29 mouse cellular contexts compared by ENCODE assay signal in genomic region chr5:74846674-74847073, GRCm38 (mm10).
A peak's percentile ranks its signal among the peaks of the same experiment; 100 is the strongest.
DNase-seq lines count a peak whose midpoint lies in the region; ATAC-seq and TF ChIP-seq lines count a peak whose summit lies in the region.
"Had no signal": no experiment of that assay in that cellular context is flagged by ENCODE, and none has a peak within 500 bp of the region (broad histone marks: within the 10 kb centered on the region; RNA-seq: fewer than 3 reads in every experiment).

No protein-coding gene starts in this region.

- H3K9me3 ChIP-seq in intestine, embryonic 14.5 days (ENCODE audit: control insufficient read depth, low read length): peaks cover 5% of the 10 kb centered on the region; the same call in 1 of the 2 replicates
- no peaks in the 10 kb centered on the region for H3K9me3 ChIP-seq in intestine, embryonic 15.5 days
- H3K9me3 ChIP-seq: embryonic facial prominence, embryonic 13.5 days; heart, embryonic 15.5 days; hindbrain, embryonic 15.5 days; limb, embryonic 12.5 days; midbrain, embryonic 15.5 days had no signal

- 42% methylated on average over 5 of the region's 5 CpGs for WGBS in intestine, embryonic 14.5 days
- WGBS in intestine, embryonic 15.5 days: 51% methylated on average over 5 of the region's 5 CpGs

- H3K36me3 ChIP-seq in intestine, embryonic 14.5 days (ENCODE audit: control insufficient read depth, insufficient read depth, low read length): no peaks in the 10 kb centered on the region
- no peaks in the 10 kb centered on the region for H3K36me3 ChIP-seq in intestine, embryonic 15.5 days
- H3K36me3 ChIP-seq: embryonic facial prominence, embryonic 13.5 days; heart, embryonic 15.5 days; hindbrain, embryonic 15.5 days; limb, embryonic 12.5 days; midbrain, embryonic 15.5 days had no signal

- H3K4me1 ChIP-seq in intestine, embryonic 14.5 days (replicated peaks; ENCODE audit: control insufficient read depth, insufficient read depth, low read length): peaks cover 24% of the 10 kb centered on the region
- no peaks in the 10 kb centered on the region; the same call in 1 of the 2 replicates for H3K4me1 ChIP-seq in intestine, embryonic 15.5 days (replicated peaks)
- H3K4me1 ChIP-seq: heart, embryonic 15.5 days; hindbrain, embryonic 15.5 days; limb, embryonic 12.5 days; midbrain, embryonic 15.5 days had no signal

- H3K27ac ChIP-seq in intestine, embryonic 14.5 days (ENCODE audit: low read depth): peak overlapping the region; percentile 62; the same call in 1 of the 2 replicates
- no peak overlapping the region for H3K27ac ChIP-seq in intestine, embryonic 15.5 days
- peak overlapping the region; percentile 19; the same call in 1 of the 2 replicates for H3K27ac ChIP-seq in layer of hippocampus, adult 2 months
- H3K27ac ChIP-seq: embryonic facial prominence, embryonic 13.5 days; heart, embryonic 15.5 days; hindbrain, embryonic 15.5 days; kidney, postnatal 0 days; limb, embryonic 12.5 days; macrophage; midbrain, embryonic 15.5 days had no signal

- H3K9ac ChIP-seq in intestine, embryonic 14.5 days (ENCODE audit: low read length): no peak overlapping the region
- H3K9ac ChIP-seq in intestine, embryonic 15.5 days: no peak overlapping the region
- H3K9ac ChIP-seq: embryonic facial prominence, embryonic 13.5 days; heart, embryonic 15.5 days; hindbrain, embryonic 15.5 days; limb, embryonic 12.5 days; liver, postnatal 0 days; midbrain, embryonic 15.5 days had no signal

- H3K27me3 ChIP-seq in intestine, embryonic 14.5 days (replicated peaks; ENCODE audit: control insufficient read depth, insufficient read depth, low read length): no peaks in the 10 kb centered on the region
- no peaks in the 10 kb centered on the region for H3K27me3 ChIP-seq in intestine, embryonic 15.5 days (replicated peaks)
- H3K27me3 ChIP-seq: embryonic facial prominence, embryonic 13.5 days; heart, embryonic 15.5 days; hindbrain, embryonic 15.5 days; limb, embryonic 12.5 days; midbrain, embryonic 15.5 days; Patski had no signal

- no peak overlapping the region for H3K4me3 ChIP-seq in intestine, embryonic 14.5 days (ENCODE audit: low read depth, low read length)
- no peak overlapping the region for H3K4me3 ChIP-seq in intestine, embryonic 15.5 days (replicated peaks)
- no peak overlapping the region for H3K4me3 ChIP-seq in layer of hippocampus, adult 2 months
- H3K4me3 ChIP-seq: embryonic facial prominence, embryonic 13.5 days; erythroblast, embryonic 14.5 days; heart, embryonic 15.5 days; hindbrain, embryonic 15.5 days; limb, embryonic 12.5 days; midbrain, embryonic 15.5 days; myocyte had no signal

- H3K4me2 ChIP-seq in intestine, embryonic 14.5 days (ENCODE audit: low read length): no peak overlapping the region
- H3K4me2 ChIP-seq in intestine, embryonic 15.5 days (replicated peaks): no peak overlapping the region
- H3K4me2 ChIP-seq: embryonic facial prominence, embryonic 13.5 days; heart, embryonic 15.5 days; hindbrain, embryonic 15.5 days; limb, embryonic 12.5 days; liver, embryonic 11.5 days; midbrain, embryonic 15.5 days had no signal

- intact Hi-C loops in heart, postnatal 25 days (cut with DNase I): no loop called here

- TF ChIP-seq CTCF in brain, embryonic 14.5 days (IDR thresholded peaks at IDR 0.05; ENCODE audit: borderline replicate concordance, extremely low read depth, insufficient read depth, insufficient read length): no peak
- no peak for TF ChIP-seq CTCF in layer of hippocampus, adult 2 months (conservative IDR thresholded peaks at IDR 0.05)

- no peak for ATAC-seq in intestine, embryonic 14.5 days (replicated peaks; ENCODE audit: low FRiP score, low TSS enrichment, low read depth)
- ATAC-seq in intestine, embryonic 15.5 days: no peak
- ATAC-seq in granulocyte monocyte progenitor cell, adult 5-6 weeks (replicated peaks; ENCODE audit: poor library complexity, severe bottlenecking): no peak
- ATAC-seq: forebrain, embryonic 14.5 days; liver, postnatal 0 days; lung, postnatal 0 days; midbrain, embryonic 15.5 days; Patski had no signal

- TF ChIP-seq POLR2A in brain, embryonic 14.5 days (IDR thresholded peaks at IDR 0.05; ENCODE audit: borderline replicate concordance, extremely low read depth, insufficient read depth, insufficient read length, poor library complexity, severe bottlenecking): no peak

- DNase-seq in intestine, embryonic 14.5 days (ENCODE audit: low spot score): no peak
- peak; percentile 17 for DNase-seq in brain, embryonic 14.5 days (ENCODE audit: low read depth)
- peak; percentile 27 to 29 for DNase-seq in layer of hippocampus, adult 2 months (ENCODE audit: low spot score in 2 of 2)
- DNase-seq in layer of hippocampus, postnatal 25 days (ENCODE audit: extremely low spot score in 1 of 2, low spot score in 1 of 2): peak; percentile 10 to 26
- no peak for DNase-seq in heart, postnatal 25 days (ENCODE audit: low spot score)
- DNase-seq in adrenal gland, adult 2 months: no peak
- DNase-seq: cerebellum, adult 18-20 months; cerebellum, postnatal 14 days; gastrocnemius, postnatal 36 days; heart, postnatal 4 days; kidney, adult 11 months; liver, postnatal 0 days; spleen, adult 18-20 months; thymus, adult 18-20 months had no signal

Comparison
In these comparisons a context has a peak if more than half of its experiments do, and no peak if none do; other contexts are left out.
1. DNase-seq: peak in brain, embryonic 14.5 days (single experiment), layer of hippocampus, adult 2 months (2 of 2) and layer of hippocampus, postnatal 25 days (2 of 2); none in intestine, embryonic 14.5 days (single experiment), heart, postnatal 25 days (single experiment) and adrenal gland, adult 2 months (single experiment).